In genomic region chr4:136285348-136285810, GRCm38 (mm10) we compare ENCODE assay signal across 8 mouse cellular contexts. TPM values are rescaled to one million over a fixed set of nuclear protein-coding genes. Genes with fewer than 3 reads are reported as not detected.
DNase-seq lines count a peak whose midpoint lies in the region; ATAC-seq and TF ChIP-seq lines count a peak whose summit lies in the region.

No protein-coding gene starts in this region.

- DNase-seq in WW6 (ENCODE audit: low read depth, low spot score) = peak; percentile 80
- peak; percentile 78 to 88 for DNase-seq in cerebellum, postnatal 4 days (ENCODE audit: low spot score in 2 of 2)
- peak; percentile 97 for DNase-seq in gastrocnemius, adult 18-20 months (ENCODE audit: low spot score)
- peak; percentile 97 for DNase-seq in hindbrain, postnatal 0 days (ENCODE audit: low spot score)
- DNase-seq in left cerebral cortex, adult 2 months (ENCODE audit: extremely low spot score in 1 of 2, low spot score in 2 of 2) = peak; percentile 90 to 93
- peak; percentile 93 to 95 for DNase-seq in right cerebral cortex, adult 2 months (ENCODE audit: low spot score in 2 of 2)
- DNase-seq in urinary bladder, postnatal 14 days (ENCODE audit: low spot score) = peak; percentile 95

- peak overlapping the region; percentile 69 for H3K9ac ChIP-seq in hindbrain, postnatal 0 days (replicated peaks; ENCODE audit: low read length)

- peaks cover 22% of the 10 kb centered on the region for H3K4me1 ChIP-seq in hindbrain, postnatal 0 days (ENCODE audit: insufficient read depth, low read length)

- peak overlapping the region; percentile 73 for H3K4me2 ChIP-seq in hindbrain, postnatal 0 days (ENCODE audit: low read depth, low read length)

- no peaks in the 10 kb centered on the region for H3K27me3 ChIP-seq in hindbrain, postnatal 0 days (ENCODE audit: insufficient read depth, low read length)

- 0 out of 2 replicates have a peak, but pooled peaks have one; percentile 1 for TF ChIP-seq CTCF in hindbrain, postnatal 0 days (IDR thresholded peaks at IDR 0.05; ENCODE audit: low read depth)
- no peak for TF ChIP-seq CTCF in left cerebral cortex, adult 2 months (IDR thresholded peaks at IDR 0.05)

- peaks cover 10% of the 10 kb centered on the region; the same call in 1 of the 2 replicates for H3K36me3 ChIP-seq in hindbrain, postnatal 0 days (ENCODE audit: insufficient read depth, low read length)

- peak overlapping the region; percentile 52 for H3K4me3 ChIP-seq in hindbrain, postnatal 0 days (ENCODE audit: low read length)
- peak overlapping the region; percentile 72 for H3K4me3 ChIP-seq in left cerebral cortex, adult 2 months

- intact Hi-C loops in left cerebral cortex, adult 2 months (cut with DNase I) = no loop called here

- peak; percentile 94 for ATAC-seq in hindbrain, postnatal 0 days
- ATAC-seq in megakaryocyte, adult 5-6 weeks (ENCODE audit: poor library complexity, severe bottlenecking) = peak; percentile 94

- H3K9me3 ChIP-seq in hindbrain, postnatal 0 days (ENCODE audit: low read length) = no peaks in the 10 kb centered on the region

- peak overlapping the region; percentile 94 for H3K27ac ChIP-seq in hindbrain, postnatal 0 days
- peak overlapping the region; percentile 96 for H3K27ac ChIP-seq in left cerebral cortex, adult 2 months

- under 1% methylated on average over 25 of the region's 25 CpGs for WGBS in hindbrain, postnatal 0 days

RNA-seq across cellular contexts. Expression of gene Zfp46, which starts 0.9 kb away (rescaled TPM):
- 10 to 100 TPM; 29.7 to 33.3 TPM for total RNA-seq in gastrocnemius, adult 18-20 months (2021)
- total RNA-seq in hindbrain, postnatal 0 days (2014; rRNA removed) = 53.4 and 61.5 TPM in 2 replicates
- 22.4 and 22.6 TPM in 2 replicates for polyA plus RNA-seq in hindbrain, postnatal 0 days (2015; fragmentation: Nextera tagmentation; extraction: Ambion mirVana)
- total RNA-seq in left cerebral cortex, adult 2 months (2021) = 10 to 100 TPM; 53.5 to 54.9 TPM
- total RNA-seq in megakaryocyte, adult 5-6 weeks (2015) = 4.2 and 4.5 TPM in 2 replicates
- 8.1 and 9.3 TPM in 2 replicates for total RNA-seq in megakaryocyte, adult 5-6 weeks (2017)

RNA-seq across cellular contexts. Expression of gene Hnrnpr, which starts 25.4 kb away (rescaled TPM):
- total RNA-seq in gastrocnemius, adult 18-20 months (2021) = 10 to 100 TPM; 21.4 to 27.4 TPM
- 66.4 and 69.0 TPM in 2 replicates for total RNA-seq in hindbrain, postnatal 0 days (2014; rRNA removed)
- 154 and 159 TPM in 2 replicates for polyA plus RNA-seq in hindbrain, postnatal 0 days (2015; fragmentation: Nextera tagmentation; extraction: Ambion mirVana)
- total RNA-seq in left cerebral cortex, adult 2 months (2021) = 10 to 100 TPM; 76.4 to 79.1 TPM
- total RNA-seq in megakaryocyte, adult 5-6 weeks (2015) = 80.0 and 85.4 TPM in 2 replicates
- total RNA-seq in megakaryocyte, adult 5-6 weeks (2017) = 124 and 138 TPM in 2 replicates

RNA-seq across cellular contexts. Expression of gene Tcea3, which starts 37.9 kb away (rescaled TPM):
- total RNA-seq in gastrocnemius, adult 18-20 months (2021) = 100 to 1,000 TPM; 379 to 395 TPM
- 2.2 TPM in 1 of 2 replicates, not detected in the other for total RNA-seq in hindbrain, postnatal 0 days (2014; rRNA removed)
- 2.7 and 3.3 TPM in 2 replicates for polyA plus RNA-seq in hindbrain, postnatal 0 days (2015; fragmentation: Nextera tagmentation; extraction: Ambion mirVana)
- under 1 TPM; 0.68 to 0.93 TPM for total RNA-seq in left cerebral cortex, adult 2 months (2021)
- total RNA-seq in megakaryocyte, adult 5-6 weeks (2015) = 5.6 and 6.0 TPM in 2 replicates
- total RNA-seq in megakaryocyte, adult 5-6 weeks (2017) = 3.5 and 7.2 TPM in 2 replicates

Comparison
In these comparisons a context has a peak if more than half of its experiments do, and no peak if none do; other contexts are left out.
1. Peak in every context shown above with its lines: DNase-seq, ATAC-seq, H3K4me3 ChIP-seq and H3K27ac ChIP-seq.
2. RNA of gene Tcea3, which starts 37.9 kb away (total RNA-seq): 379 to 395 TPM in gastrocnemius, adult 18-20 months; 3.5 to 7.2 TPM in megakaryocyte, adult 5-6 weeks, 2.2 TPM in hindbrain, postnatal 0 days and 0.68 to 0.93 TPM in left cerebral cortex, adult 2 months; every median in the first group is over 10 times any median in the second.